Mouse (Mus musculus) liver, embryonic 12.5 days (tissue): ENCODE data around the gene Ly9. TPM values are rescaled to one million over a fixed set of nuclear protein-coding genes. Genes with fewer than 3 reads are reported as not detected.

Source experiments
- ATAC-seq: fragments of 200-750 bp; cut with Nextera tagmentation; 2 replicates; pipeline ENCODE4 v1.8.0; 2017; ENCODE audit warnings: moderate number of reproducible peaks, mild to moderate bottlenecking, moderate library complexity
- H3K27ac ChIP-seq: fragments of 300-500 bp; sonication (generic); 2 replicates; pipeline ENCODE4 v1.5.1; 2016; ENCODE audit warnings: mild to moderate bottlenecking
- H3K27me3 ChIP-seq: fragments of 300-500 bp; sonication (generic); replicated peaks from 2 replicates; pipeline ENCODE4 v1.6.1; 2016; ENCODE audit warnings: mild to moderate bottlenecking, moderate library complexity
- H3K36me3 ChIP-seq: fragments of 300-500 bp; sonication (generic); 2 replicates; pipeline ENCODE4 v1.6.1; 2016; ENCODE audit warnings: mild to moderate bottlenecking, moderate library complexity
- H3K4me1 ChIP-seq: fragments of 300-500 bp; sonication (generic); 2 replicates; pipeline ENCODE4 v1.6.1; 2016
- H3K4me2 ChIP-seq: fragments of 300-500 bp; sonication (generic); 2 replicates; pipeline ENCODE4 v1.6.1; 2016; ENCODE audit warnings: mild to moderate bottlenecking, moderate library complexity
- H3K4me3 ChIP-seq: fragments of 300-500 bp; sonication (generic); 2 replicates; pipeline ENCODE4 v1.5.1; 2016; ENCODE audit warnings: mild to moderate bottlenecking, moderate library complexity
- H3K9ac ChIP-seq: fragments of 300-500 bp; sonication (generic); 2 replicates; pipeline ENCODE4 v1.6.1; 2016; ENCODE audit warnings: mild to moderate bottlenecking, moderate library complexity
- H3K9me3 ChIP-seq: fragments of 300-500 bp; sonication (generic); replicated peaks from 2 replicates; pipeline ENCODE4 v1.6.1; 2016; ENCODE audit warnings: mild to moderate bottlenecking, moderate library complexity
- WGBS: fragments of 180-500 bp; shearing (Covaris S2); methylation state at CpG from one replicate; pipeline ENCODE4 v1.1.7; 2016; ENCODE audit not compliant: insufficient replicate concordance; 5-methylcytosine and 5-hydroxymethylcytosine counted together
- microRNA-seq: library from miRNA; unstranded; fragments of <30 nt; microRNA quantifications from one replicate; pipeline ENCODE4, GENCODE M21; 2017
- polyA plus RNA-seq: library from polyadenylated mRNA; unstranded; fragments of >200 nt; fragmentation: Nextera tagmentation; extraction: Ambion mirVana; gene quantifications from 2 replicates; pipeline ENCODE4 v1.2.1, GENCODE M21; 2016

Gene Ly9
- polyA plus RNA-seq, 1 experiment from 2014 or later = 0.41 TPM

GRCm38 (mm10) chr1:171553359-171554341, 53.6 kb downstream of the Ly9 start:
- 75% methylated on average over 11 of the region's 11 CpGs for WGBS
- no peak overlapping the region for H3K9ac ChIP-seq
- H3K4me3 ChIP-seq = no peak overlapping the region
- H3K27ac ChIP-seq = no peak overlapping the region
- no peaks in the 10 kb centered on the region for H3K9me3 ChIP-seq
- no peaks in the 10 kb centered on the region for H3K36me3 ChIP-seq
- no peak for ATAC-seq
- no peaks in the 10 kb centered on the region for H3K27me3 ChIP-seq
- H3K4me2 ChIP-seq = no peak overlapping the region
- no peaks in the 10 kb centered on the region for H3K4me1 ChIP-seq

GRCm38 (mm10) chr1:171552230-171552629, 55.0 kb downstream of the Ly9 start:
- Histone ChIP-seq H3K9ac (no peak overlapping the region), H3K4me3 (no peak overlapping the region), H3K4me1 (no peaks in the 10 kb centered on the region), H3K27me3 (no peaks in the 10 kb centered on the region), H3K9me3 (no peaks in the 10 kb centered on the region), H3K4me2 (no peak overlapping the region), H3K27ac (no peak overlapping the region), H3K36me3 (no peaks in the 10 kb centered on the region)
- WGBS = 58% methylated on average over 2 of the region's 2 CpGs
- ATAC-seq = no peak

- H3K4me3 ChIP-seq = no peak overlapping the region
- H3K27ac ChIP-seq = no peak overlapping the region
- no peaks in the 10 kb centered on the region for H3K4me1 ChIP-seq
- H3K9me3 ChIP-seq = no peaks in the 10 kb centered on the region
- H3K36me3 ChIP-seq = no peaks in the 10 kb centered on the region
- H3K27me3 ChIP-seq = no peaks in the 10 kb centered on the region
- H3K4me2 ChIP-seq = no peak overlapping the region
- ATAC-seq = no peak
- no peak overlapping the region for H3K9ac ChIP-seq
- 46% methylated on average over 7 of the region's 7 CpGs for WGBS
These were observed 55.9 kb downstream of the Ly9 start for GRCm38 (mm10) chr1:171551326-171551725.

- 77% methylated on average over 1 of the region's 1 CpGs for WGBS
These were observed 66.5 kb downstream of the Ly9 start for GRCm38 (mm10) chr1:171540694-171541093.

More at GRCm38 (mm10) chr1:171540694-171541093, 66.5 kb downstream of the Ly9 start:
- H3K9me3 ChIP-seq = peaks cover 5% of the 10 kb centered on the region; the same call in 1 of the 2 replicates
- H3K27ac ChIP-seq = no peak overlapping the region
- no peaks in the 10 kb centered on the region for H3K27me3 ChIP-seq
- H3K9ac ChIP-seq = no peak overlapping the region
- no peak for ATAC-seq
- no peaks in the 10 kb centered on the region for H3K36me3 ChIP-seq
- no peak overlapping the region for H3K4me2 ChIP-seq
- H3K4me3 ChIP-seq = no peak overlapping the region
- H3K4me1 ChIP-seq = no peaks in the 10 kb centered on the region

Small RNAs within 50 kb of the gene (microRNA-seq; reads per million reads assigned to microRNA genes)
- not detected for gene Mir7683

Other genes starting within 250 kb of the Ly9 start
- gene Klhdc9, start 246.6 kb downstream of the Ly9 start, polyA plus RNA-seq = 0.35 and 0.46 TPM in 2 replicates
- gene Nectin4, start 237.3 kb downstream of the Ly9 start, polyA plus RNA-seq = 0.06 and 0.13 TPM in 2 replicates
- gene Arhgap30, start 218.5 kb downstream of the Ly9 start, polyA plus RNA-seq = 4.7 and 5.3 TPM in 2 replicates
- gene Usf1, start 196.1 kb downstream of the Ly9 start, polyA plus RNA-seq = 27.5 and 28.7 TPM in 2 replicates
- gene Tstd1, start 188.5 kb downstream of the Ly9 start, polyA plus RNA-seq = 3.1 TPM in 2 replicates
- 28.2 and 28.9 TPM in 2 replicates for gene F11r, start 169.9 kb downstream of the Ly9 start, polyA plus RNA-seq
- 4.2 and 4.8 TPM in 2 replicates for gene Alyref2, start 103.9 kb downstream of the Ly9 start, polyA plus RNA-seq
- not detected in 2 replicates for gene Itln1, start 72.1 kb downstream of the Ly9 start, polyA plus RNA-seq
- gene Cd244a, start 48.2 kb downstream of the Ly9 start, polyA plus RNA-seq = 0.48 and 0.50 TPM in 2 replicates
- not detected in 2 replicates for gene Slamf7, start 45.6 kb upstream of the Ly9 start, polyA plus RNA-seq
- 7.9 and 8.5 TPM in 2 replicates for gene Cd48, start 74.6 kb upstream of the Ly9 start, polyA plus RNA-seq
- gene Slamf1, start 159.7 kb upstream of the Ly9 start, polyA plus RNA-seq = 2.2 and 2.7 TPM in 2 replicates
- 3.7 and 4.2 TPM in 2 replicates for gene Cd84, start 232.3 kb upstream of the Ly9 start, polyA plus RNA-seq